Mouse (Mus musculus) gastrocnemius, adult 2 months (tissue): ENCODE measurements around the gene Ptf1a. TPM values are rescaled to one million over a fixed set of nuclear protein-coding genes. Genes with fewer than 3 reads are reported as not detected.

Experiments used
- DNase-seq: peaks from one replicate; pipeline ENCODE4 v3.0.0; 2022
- H3K27ac ChIP-seq: fragments of 200-600 bp; 2 replicates; pipeline ENCODE4 v1.8.1; 2022; ENCODE audit warnings: mild to moderate bottlenecking
- H3K4me3 ChIP-seq: fragments of 200-600 bp; 2 replicates; pipeline ENCODE4 v1.8.1; 2022; ENCODE audit warnings: mild to moderate bottlenecking, moderate library complexity
- CTCF ChIP-seq: fragments of 200-600 bp; IDR thresholded peaks from 2 replicates; pipeline ENCODE4 v1.8.1; 2022; ENCODE audit warnings: antibody characterized with exemption, mild to moderate bottlenecking, moderate library complexity
- intact Hi-C: fragments of 180-260 bp; cut with DNase I; formaldehyde crosslinking; loops from one replicate; pipeline ENCODE4 v1.15.1; 2025
- total RNA-seq, 2 experiments: library from RNA; stranded (reverse); gene quantifications; 2 replicates each; pipeline ENCODE4 v1.2.3; 2021

The Ptf1a gene
- total RNA-seq, 2 experiments from 2014 or later = not detected

GRCm38 (mm10) chr2:19430746-19431145 lies 14.7 kb upstream of the Ptf1a start:
- intact Hi-C loops = no loop called here
- no peak for DNase-seq
- H3K4me3 ChIP-seq = peak overlapping the region; percentile 23; the same call in 1 of the 2 replicates
- TF ChIP-seq CTCF = no peak
- H3K27ac ChIP-seq = no peak overlapping the region

GRCm38 (mm10) chr2:19431186-19431585 lies 14.3 kb upstream of the Ptf1a start:
- intact Hi-C loops = no loop called here
- Histone ChIP-seq H3K27ac (no peak overlapping the region), H3K4me3 (peak overlapping the region; percentile 23; the same call in 1 of the 2 replicates)
- TF ChIP-seq CTCF = peak; percentile 21; the same call in 1 of the 2 replicates
- DNase-seq = no peak

- TF ChIP-seq CTCF = no peak
- DNase-seq = no peak
- intact Hi-C loops = no loop called here
- Histone ChIP-seq H3K27ac (no peak overlapping the region), H3K4me3 (no peak overlapping the region)
These were observed 13.7 kb upstream of the Ptf1a start for GRCm38 (mm10) chr2:19431614-19432323.

GRCm38 (mm10) chr2:19444346-19444745 lies 1.1 kb upstream of the Ptf1a start:
- no peak for DNase-seq
- Histone ChIP-seq H3K27ac (no peak overlapping the region), H3K4me3 (no peak overlapping the region)
- no peak for TF ChIP-seq CTCF
- intact Hi-C loops = no loop called here

GRCm38 (mm10) chr2:19445871-19446501 lies 523 bp downstream of the Ptf1a start:
- no peak for TF ChIP-seq CTCF
- H3K27ac ChIP-seq = no peak overlapping the region
- DNase-seq = no peak
- no peak overlapping the region for H3K4me3 ChIP-seq
- intact Hi-C loops = no loop called here

GRCm38 (mm10) chr2:19446746-19447145 lies 1.3 kb downstream of the Ptf1a start:
- no peak for DNase-seq
- H3K4me3 ChIP-seq = no peak overlapping the region
- no peak overlapping the region for H3K27ac ChIP-seq
- intact Hi-C loops = no loop called here
- no peak for TF ChIP-seq CTCF

GRCm38 (mm10) chr2:19448042-19448700 lies 2.7 kb downstream of the Ptf1a start:
- no peak; the same call in 1 of the 2 replicates for TF ChIP-seq CTCF
- Histone ChIP-seq H3K27ac (no peak overlapping the region), H3K4me3 (no peak overlapping the region)
- DNase-seq = no peak
- intact Hi-C loops = no loop called here

GRCm38 (mm10) chr2:19449308-19449707 lies 3.8 kb downstream of the Ptf1a start:
- no peak overlapping the region for H3K4me3 ChIP-seq
- no peak overlapping the region for H3K27ac ChIP-seq
- TF ChIP-seq CTCF = no peak
- intact Hi-C loops = no loop called here
- no peak for DNase-seq

- intact Hi-C loops = no loop called here
- Histone ChIP-seq H3K27ac (no peak overlapping the region), H3K4me3 (no peak overlapping the region)
- no peak for TF ChIP-seq CTCF
- no peak for DNase-seq
These were observed 7.1 kb downstream of the Ptf1a start for GRCm38 (mm10) chr2:19452531-19453055.

GRCm38 (mm10) chr2:19455228-19455627 lies 9.8 kb downstream of the Ptf1a start:
- intact Hi-C loops = no loop called here
- TF ChIP-seq CTCF = no peak
- DNase-seq = no peak
- H3K27ac ChIP-seq = no peak overlapping the region
- H3K4me3 ChIP-seq = no peak overlapping the region

- Histone ChIP-seq H3K27ac (no peak overlapping the region), H3K4me3 (no peak overlapping the region)
- DNase-seq = no peak
- no peak for TF ChIP-seq CTCF
- intact Hi-C loops = no loop called here
These were observed 10.5 kb downstream of the Ptf1a start for GRCm38 (mm10) chr2:19455857-19456482.

- intact Hi-C loops = no loop called here
- TF ChIP-seq CTCF = no peak
- no peak for DNase-seq
- Histone ChIP-seq H3K27ac (no peak overlapping the region), H3K4me3 (no peak overlapping the region)
These were observed 13.3 kb downstream of the Ptf1a start for GRCm38 (mm10) chr2:19458785-19459184.

GRCm38 (mm10) chr2:19461940-19462339 lies 16.5 kb downstream of the Ptf1a start:
- H3K4me3 ChIP-seq = no peak overlapping the region
- no peak for TF ChIP-seq CTCF
- DNase-seq = no peak
- H3K27ac ChIP-seq = no peak overlapping the region
- intact Hi-C loops = no loop called here
